Comparison of ENCODE assay signal across 28 mouse cellular contexts in the genomic region with DNA sequence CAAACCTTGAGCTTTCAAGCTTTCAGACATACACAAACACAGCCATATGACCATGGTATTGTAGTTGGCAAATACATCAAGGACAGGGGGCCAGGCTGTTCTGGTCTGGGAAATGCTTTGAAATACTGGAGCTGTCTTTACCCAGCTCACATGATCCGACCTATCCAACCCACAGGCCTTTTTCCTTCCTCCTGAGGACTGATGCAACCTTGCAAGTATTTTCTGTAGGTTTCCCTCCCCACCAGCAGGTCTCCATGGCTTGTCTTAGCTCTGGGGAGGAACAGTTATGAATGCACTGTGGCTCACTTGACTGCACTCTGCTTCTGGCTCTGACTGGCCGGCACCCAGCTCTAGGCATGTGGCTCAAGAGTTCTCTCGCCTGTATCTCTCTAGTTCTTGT. TPM values are rescaled to one million over a fixed set of nuclear protein-coding genes. Genes with fewer than 3 reads are reported as not detected.
DNase-seq lines count a peak whose midpoint lies in the region; ATAC-seq and TF ChIP-seq lines count a peak whose summit lies in the region.
"Had no signal": no experiment of that assay in that cellular context is flagged by ENCODE, and none has a peak within 500 bp of the region (broad histone marks: within the 10 kb centered on the region; RNA-seq: fewer than 3 reads in every experiment).

No protein-coding gene starts in this region.

- H3K79me2 ChIP-seq in MEL (ENCODE audit: control insufficient read depth, insufficient read depth, low read length, poor library complexity), result no peaks in the 10 kb centered on the region

- TF ChIP-seq RAD21 in MEL (IDR thresholded peaks at IDR 0.05; ENCODE audit: low read depth, low read length), result no peak

- H3K4me3 ChIP-seq in MEL (ENCODE audit: control insufficient read depth in 1 of 2, insufficient read depth in 1 of 2, low read depth in 2 of 2, low read length in 2 of 2), result no peak overlapping the region
- H3K4me3 ChIP-seq: heart, adult 2 months; heart, embryonic 13.5 days; intestine, embryonic 15.5 days; neural tube, embryonic 12.5 days had no signal

- no peaks in the 10 kb centered on the region for H3K4me1 ChIP-seq in MEL (ENCODE audit: control insufficient read depth in 1 of 2, insufficient read depth in 2 of 2, low read length in 2 of 2)
- H3K4me1 ChIP-seq: intestine, embryonic 15.5 days; neural tube, embryonic 12.5 days had no signal

- no peak for TF ChIP-seq CTCF in MEL (IDR thresholded peaks at IDR 0.05 in 2 of 3, conservative IDR thresholded peaks at IDR 0.05 in 1 of 3; ENCODE audit: control insufficient read depth in 1 of 3, insufficient read depth in 1 of 3, low read depth in 2 of 3, low read length in 3 of 3, poor library complexity in 1 of 3, severe bottlenecking in 1 of 3)

- H3K9ac ChIP-seq in MEL (ENCODE audit: control insufficient read depth, low read depth, low read length, poor library complexity, severe bottlenecking), result no peak overlapping the region; the same call in 1 of the 2 replicates
- H3K9ac ChIP-seq: heart, embryonic 13.5 days; intestine, embryonic 15.5 days; liver, embryonic 14.5 days; neural tube, embryonic 12.5 days had no signal

- no peaks in the 10 kb centered on the region for H3K27me3 ChIP-seq in MEL (ENCODE audit: control insufficient read depth in 1 of 2, insufficient read depth in 2 of 2, low read length in 2 of 2)
- H3K27me3 ChIP-seq: heart, embryonic 13.5 days; intestine, embryonic 15.5 days; neural tube, embryonic 12.5 days had no signal

- H3K27ac ChIP-seq in MEL (ENCODE audit: control insufficient read depth, low read depth, low read length), result peak overlapping the region; percentile 4; the same call in 1 of the 2 replicates
- H3K27ac ChIP-seq: heart, adult 2 months; heart, embryonic 13.5 days; intestine, embryonic 15.5 days; liver, embryonic 14.5 days; macrophage; neural tube, embryonic 12.5 days had no signal

- TF ChIP-seq POLR2A in MEL (IDR thresholded peaks at IDR 0.05; ENCODE audit: control insufficient read depth in 1 of 2, insufficient read depth in 1 of 2, low read depth in 1 of 2, low read length in 2 of 2, poor library complexity in 1 of 2), result no peak

- ATAC-seq in common myeloid progenitor, adult 5-6 weeks (replicated peaks; ENCODE audit: low read depth, poor library complexity, severe bottlenecking), result peak; percentile 22; the same call in 1 of the 2 replicates
- peak; percentile 71 for ATAC-seq in megakaryocyte progenitor cell, adult 5-6 weeks (replicated peaks; ENCODE audit: poor library complexity)
- ATAC-seq: forebrain, embryonic 14.5 days; hindbrain, embryonic 16.5 days; intestine, embryonic 15.5 days; midbrain, embryonic 16.5 days had no signal

- no peaks in the 10 kb centered on the region; a peak in 1 of 4 replicates for H3K36me3 ChIP-seq in MEL (ENCODE audit: control insufficient read depth in 1 of 2, insufficient read depth in 2 of 2, low read length in 2 of 2)
- H3K36me3 ChIP-seq: intestine, embryonic 15.5 days had no signal

- no peak for TF ChIP-seq EP300 in MEL (IDR thresholded peaks at IDR 0.05; ENCODE audit: low read depth in 1 of 2, low read length in 2 of 2)

- no peaks in the 10 kb centered on the region for H3K9me3 ChIP-seq in MEL (replicated peaks; ENCODE audit: insufficient read depth, low read length)
- H3K9me3 ChIP-seq: heart, embryonic 13.5 days; intestine, embryonic 15.5 days; neural tube, embryonic 12.5 days had no signal

- peak; percentile 22 for DNase-seq in adrenal gland, adult 2 months
- no peak for DNase-seq in adrenal gland, postnatal 14 days
- no peak for DNase-seq in MEL (ENCODE audit: low read depth, low spot score)
- DNase-seq in urinary bladder, adult 18-20 months (ENCODE audit: low spot score in 2 of 2), result no peak
- no peak for DNase-seq in kidney, postnatal 14 days
- DNase-seq: adrenal gland, postnatal 36 days; cerebellum, adult 18-20 months; gastrocnemius, postnatal 25 days; heart, adult 2 months; heart, postnatal 10 days; kidney, adult 2 months; kidney, postnatal 4 days; layer of hippocampus, adult 9-11 months; liver; lung, adult 2 months; lung, postnatal 10 days; thymus, adult 2 months; thymus, postnatal 36 days had no signal

TF ChIP-seq in MEL, 35 proteins besides CTCF, POLR2A, EP300 and RAD21:
- TF ChIP-seq POLR2AphosphoS5 (IDR thresholded peaks at IDR 0.05; ENCODE audit: borderline replicate concordance, low read depth, low read length) (no peak), SIN3A (IDR thresholded peaks at IDR 0.05; ENCODE audit: low read length) (0 out of 2 replicates have a peak, but pooled peaks have one; percentile 0)

RNA-seq across cellular contexts. Expression of a gene that starts 57.8 kb away (rescaled TPM):
- 100 to 1,000 TPM; 102 to 212 TPM for total RNA-seq in adrenal gland, adult 2 months (2021)
- 199 and 254 TPM in 2 replicates for polyA plus RNA-seq in adrenal gland, adult 2 months (2012; rRNA removed)
- 117 and 129 TPM in 2 replicates for total RNA-seq in adrenal gland, postnatal 14 days (2021)
- total RNA-seq in MEL (2012; rRNA removed), result 40.9 and 41.9 TPM in 2 replicates
- polyA plus RNA-seq in MEL (2012; ENCODE audit: insufficient read depth in 1 of 2, insufficient read length in 2 of 2, low read depth in 1 of 2, low replicate concordance in 2 of 2, missing spikeins in 1 of 2), result 10 to 100 TPM in 1 of 2 experiments, not detected in 1; 52.5 TPM
- total RNA-seq in common myeloid progenitor, adult 5-6 weeks (2017), result 16.0 and 18.1 TPM in 2 replicates
- 10.3 and 22.1 TPM in 2 replicates for total RNA-seq in megakaryocyte progenitor cell, adult 5-6 weeks (2015)
- total RNA-seq in megakaryocyte progenitor cell, adult 5-6 weeks (2017), result 11.3 and 16.7 TPM in 2 replicates

RNA-seq across cellular contexts. Expression of a gene that starts 58.0 kb away (rescaled TPM):
- 1 to 10 TPM in 1 of 2 experiments, under 1 TPM in 1; 0.45 to 1.4 TPM for total RNA-seq in adrenal gland, adult 2 months (2021)
- 1.3 and 2.2 TPM in 2 replicates for polyA plus RNA-seq in adrenal gland, adult 2 months (2012; rRNA removed)
- 1.6 and 2.7 TPM in 2 replicates for total RNA-seq in adrenal gland, postnatal 14 days (2021)
- not detected in 2 replicates for total RNA-seq in MEL (2012; rRNA removed)
- polyA plus RNA-seq in MEL (2012; ENCODE audit: insufficient read depth in 1 of 2, insufficient read length in 2 of 2, low read depth in 1 of 2, low replicate concordance in 2 of 2, missing spikeins in 1 of 2), result under 1 TPM in 1 of 2 experiments, not detected in 1; 0.03 TPM
- 0.15 and 1.8 TPM in 2 replicates for total RNA-seq in common myeloid progenitor, adult 5-6 weeks (2017)
- total RNA-seq in megakaryocyte progenitor cell, adult 5-6 weeks (2015), result 0.32 and 0.69 TPM in 2 replicates
- total RNA-seq in megakaryocyte progenitor cell, adult 5-6 weeks (2017), result 0.47 TPM in 1 of 2 replicates, not detected in the other
- total RNA-seq: heart, adult 2 months had no signal
- polyA plus RNA-seq: macrophage had no signal
